In genomic region chr9:46381342-46381741, GRCm38 (mm10) we compare ENCODE assay signal across 23 mouse cellular contexts.
DNase-seq lines count a peak whose midpoint lies in the region; ATAC-seq and TF ChIP-seq lines count a peak whose summit lies in the region.
"Had no signal": no experiment of that assay in that cellular context is flagged by ENCODE, and none has a peak within 500 bp of the region (broad histone marks: within the 10 kb centered on the region; RNA-seq: fewer than 3 reads in every experiment).

No protein-coding gene starts in this region.

- no peaks in the 10 kb centered on the region for H3K36me3 ChIP-seq in liver, adult 2 months (ENCODE audit: control insufficient read depth, insufficient read depth, low read length)
- H3K36me3 ChIP-seq in liver, embryonic 12.5 days: no peaks in the 10 kb centered on the region
- H3K36me3 ChIP-seq in limb, embryonic 11.5 days (ENCODE audit: control insufficient read depth, insufficient read depth, low read length): no peaks in the 10 kb centered on the region
- no peaks in the 10 kb centered on the region for H3K36me3 ChIP-seq in kidney, embryonic 15.5 days
- H3K36me3 ChIP-seq: heart, embryonic 15.5 days; hindbrain, embryonic 10.5 days; limb, embryonic 13.5 days had no signal

- no peaks in the 10 kb centered on the region for H3K79me2 ChIP-seq in liver, adult 2 months (ENCODE audit: control insufficient read depth, insufficient read depth, low read length)

- 0 out of 2 replicates have a peak, but pooled peaks cover 8% of the 10 kb centered on the region for H3K9me3 ChIP-seq in liver, embryonic 12.5 days (replicated peaks)
- no peaks in the 10 kb centered on the region for H3K9me3 ChIP-seq in limb, embryonic 11.5 days (ENCODE audit: control insufficient read depth, low read length)
- no peaks in the 10 kb centered on the region for H3K9me3 ChIP-seq in kidney, embryonic 15.5 days (replicated peaks)
- H3K9me3 ChIP-seq: heart, embryonic 15.5 days had no signal

- no peak overlapping the region for H3K9ac ChIP-seq in liver, adult 2 months (ENCODE audit: low read depth, low read length)
- no peak overlapping the region for H3K9ac ChIP-seq in liver, embryonic 12.5 days
- H3K9ac ChIP-seq in limb, embryonic 11.5 days (ENCODE audit: low read length): no peak overlapping the region
- no peak overlapping the region for H3K9ac ChIP-seq in kidney, embryonic 15.5 days
- H3K9ac ChIP-seq: heart, embryonic 15.5 days; limb, embryonic 13.5 days had no signal

- H3K4me2 ChIP-seq in liver, embryonic 12.5 days: no peak overlapping the region
- no peak overlapping the region for H3K4me2 ChIP-seq in limb, embryonic 11.5 days (ENCODE audit: low read depth, severe bottlenecking)
- no peak overlapping the region for H3K4me2 ChIP-seq in kidney, embryonic 15.5 days
- H3K4me2 ChIP-seq: heart, embryonic 15.5 days; limb, embryonic 13.5 days had no signal

- no peak overlapping the region for H3K4me3 ChIP-seq in liver, adult 2 months (ENCODE audit: insufficient read depth, low read depth, low read length)
- H3K4me3 ChIP-seq in liver, embryonic 12.5 days: no peak overlapping the region
- H3K4me3 ChIP-seq in limb, embryonic 11.5 days (ENCODE audit: low read depth, low read length): no peak overlapping the region
- no peak overlapping the region for H3K4me3 ChIP-seq in kidney, embryonic 15.5 days (replicated peaks)
- H3K4me3 ChIP-seq: heart, embryonic 15.5 days; hindbrain, embryonic 10.5 days; layer of hippocampus, adult 2 months; limb, embryonic 13.5 days; megakaryocyte, embryonic 14.5 days had no signal

- no peak for TF ChIP-seq POLR2A in liver, adult 2 months (IDR thresholded peaks at IDR 0.05; ENCODE audit: extremely low read depth, insufficient read depth, low read length)

- ATAC-seq in liver, embryonic 12.5 days: no peak
- 0 out of 2 replicates have a peak, but pooled peaks have one; percentile 51 for ATAC-seq in limb, embryonic 11.5 days (ENCODE audit: insufficient number of reproducible peaks, low FRiP score, low TSS enrichment, low read depth)
- no peak for ATAC-seq in kidney, embryonic 15.5 days (replicated peaks; ENCODE audit: low FRiP score)
- ATAC-seq: forebrain, embryonic 14.5 days; hindbrain, postnatal 0 days; intestine, embryonic 16.5 days had no signal

- no peaks in the 10 kb centered on the region for H3K4me1 ChIP-seq in liver, adult 2 months (ENCODE audit: control insufficient read depth, insufficient read depth, low read length)
- no peaks in the 10 kb centered on the region for H3K4me1 ChIP-seq in liver, embryonic 12.5 days
- H3K4me1 ChIP-seq in limb, embryonic 11.5 days (ENCODE audit: control insufficient read depth, insufficient read depth, low read length): peaks cover 15% of the 10 kb centered on the region
- H3K4me1 ChIP-seq in kidney, embryonic 15.5 days: 0 out of 2 replicates have a peak, but pooled peaks cover 3% of the 10 kb centered on the region
- H3K4me1 ChIP-seq: heart, embryonic 15.5 days had no signal

- DNase-seq in embryo, embryonic 10.5 days (ENCODE audit: low spot score): peak; percentile 52
- no peak for DNase-seq in embryo, embryonic 10 days (ENCODE audit: low spot score)
- no peak for DNase-seq in liver, adult 2 months (ENCODE audit: extremely low read depth, low read depth, low spot score)
- DNase-seq in lung, postnatal 10 days: peak; percentile 14
- DNase-seq in lung, postnatal 25 days (ENCODE audit: low spot score): no peak
- DNase-seq in limb, embryonic 11.5 days (ENCODE audit: low spot score): peak; percentile 48
- DNase-seq: adrenal gland, postnatal 25 days; cerebellum, adult 9-10 months; gastrocnemius, postnatal 25 days; heart, adult 18-20 months; kidney, adult 9 months; kidney, postnatal 25 days; thymus, postnatal 25 days had no signal

- TF ChIP-seq CTCF in liver, adult 2 months (IDR thresholded peaks at IDR 0.05; ENCODE audit: low read depth, low read length): no peak

- 0 out of 2 replicates have a peak, but pooled peaks cover 4% of the 10 kb centered on the region for H3K27me3 ChIP-seq in liver, adult 2 months (ENCODE audit: control insufficient read depth, insufficient read depth, low read length)
- H3K27me3 ChIP-seq in liver, embryonic 12.5 days (replicated peaks): no peaks in the 10 kb centered on the region
- no peaks in the 10 kb centered on the region for H3K27me3 ChIP-seq in limb, embryonic 11.5 days (ENCODE audit: control insufficient read depth, insufficient read depth, low read length)
- no peaks in the 10 kb centered on the region for H3K27me3 ChIP-seq in kidney, embryonic 15.5 days
- H3K27me3 ChIP-seq: heart, embryonic 15.5 days; limb, embryonic 13.5 days had no signal

- peak overlapping the region; percentile 75; the same call in 1 of the 2 replicates for H3K27ac ChIP-seq in liver, adult 2 months (replicated peaks; ENCODE audit: insufficient read depth, low read depth, low read length)
- no peak overlapping the region for H3K27ac ChIP-seq in liver, embryonic 12.5 days
- peak overlapping the region; percentile 23; the same call in 1 of the 2 replicates for H3K27ac ChIP-seq in limb, embryonic 11.5 days (replicated peaks; ENCODE audit: low read depth, low read length)
- no peak overlapping the region for H3K27ac ChIP-seq in kidney, embryonic 15.5 days
- H3K27ac ChIP-seq: heart, embryonic 15.5 days; hindbrain, postnatal 0 days; layer of hippocampus, adult 2 months; limb, embryonic 13.5 days had no signal

- WGBS in liver, adult 2 months: 45% methylated on average over 4 of the region's 4 CpGs
- 29% methylated on average over 4 of the region's 4 CpGs for WGBS in liver, embryonic 12.5 days (ENCODE audit: insufficient replicate concordance)
- WGBS in limb, embryonic 11.5 days: 10% methylated on average over 4 of the region's 4 CpGs
- 60% methylated on average over 4 of the region's 4 CpGs for WGBS in kidney, embryonic 15.5 days

Comparison
In these comparisons a context has a peak if more than half of its experiments do, and no peak if none do; other contexts are left out.
1. DNase-seq: peak in embryo, embryonic 10.5 days (single experiment), lung, postnatal 10 days (single experiment) and limb, embryonic 11.5 days (single experiment); none in embryo, embryonic 10 days (single experiment), liver, adult 2 months (single experiment) and lung, postnatal 25 days (single experiment).
2. H3K27ac ChIP-seq: peak in liver, adult 2 months (single experiment) and limb, embryonic 11.5 days (single experiment); none in liver, embryonic 12.5 days (single experiment) and kidney, embryonic 15.5 days (single experiment).